Mouse (Mus musculus) brain, embryonic 14.5 days (tissue): ENCODE measurements around the gene Asic4.

Experiments used
- CTCF ChIP-seq: fragments of 200-500 bp; IDR thresholded peaks from 2 replicates; pipeline ENCODE4 v1.5.1; 2012; ENCODE audit warnings: inconsistent platforms, mild to moderate bottlenecking, moderate library complexity, borderline replicate concordance; ENCODE audit not compliant: insufficient read depth, insufficient read length; ENCODE audit errors: extremely low read depth
- POLR2A ChIP-seq: fragments of 200-500 bp; IDR thresholded peaks from 2 replicates; pipeline ENCODE4 v1.6.1; 2012; ENCODE audit warnings: mild to moderate bottlenecking, inconsistent platforms, borderline replicate concordance; ENCODE audit not compliant: poor library complexity, insufficient read depth, insufficient read length, severe bottlenecking; ENCODE audit errors: extremely low read depth

GRCm38 (mm10) chr1:75479635-75479989 is 29.4 kb downstream of the Asic4 start:
- no peak for TF ChIP-seq CTCF
- TF ChIP-seq POLR2A = no peak; the same call in 1 of the 2 replicates
